Mouse (Mus musculus): ENCODE measurements around the gene Dnajb13. TPM values are rescaled to one million over a fixed set of nuclear protein-coding genes. Genes with fewer than 3 reads are reported as not detected.
A peak's percentile ranks its signal among the peaks of the same experiment; 100 is the strongest.
"Not testable (repeated sequence)": the region's sequence is repeated elsewhere in the genome, so short reads cannot be mapped to it uniquely, and the experiment has no call there.

The Dnajb13 gene
- polyA plus RNA-seq, 1 experiment from 2014 or later = 0.18 TPM

DNA sequence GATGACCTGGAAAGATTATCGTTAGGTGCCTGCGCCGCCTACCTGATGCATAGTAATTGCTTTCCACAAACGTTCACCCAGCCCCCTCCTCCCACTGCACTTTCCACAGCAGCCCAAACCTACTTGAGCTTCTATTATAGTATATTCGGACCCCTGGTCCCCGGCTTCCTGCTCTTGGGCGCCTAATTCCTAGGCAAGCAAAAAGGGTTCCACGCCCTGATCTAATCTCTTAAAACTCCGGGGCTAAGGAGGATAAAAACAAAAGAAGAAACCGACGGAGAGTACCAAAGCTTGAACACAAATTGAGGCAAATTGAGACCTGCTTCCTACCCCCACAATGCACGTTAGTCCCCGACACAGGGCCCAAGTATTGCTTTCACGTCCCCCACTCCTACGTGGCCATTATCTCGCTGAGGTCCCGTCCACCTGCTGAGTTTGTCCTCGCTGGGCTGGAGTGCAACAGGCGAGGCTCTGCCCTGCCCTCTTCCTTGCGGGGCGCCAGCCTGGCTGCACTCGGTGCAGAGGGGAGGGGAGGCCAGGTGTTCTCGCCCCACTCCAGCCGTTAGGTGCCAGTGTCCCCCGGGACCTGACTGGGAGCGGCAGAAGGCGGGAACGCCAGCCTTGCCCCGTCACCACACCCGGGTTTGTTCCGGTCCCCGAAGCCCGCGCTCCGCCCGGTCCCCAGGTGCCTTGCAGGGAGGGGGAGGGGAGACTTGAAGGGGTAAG, 22.2 kb downstream of the Dnajb13 start:
- Histone ChIP-seq H3K4me1 (replicated peaks; ENCODE audit: insufficient read depth, low read length) (peaks cover 25% of the 10 kb centered on the region), H3K27ac (peak overlapping the region; percentile 82), H3K4me3 (replicated peaks; ENCODE audit: low read depth, low read length) (peak overlapping the region; percentile 55), H3K9ac (ENCODE audit: low read depth, low read length) (peak overlapping the region; percentile 70), H3K27me3 (ENCODE audit: insufficient read depth, low read length) (no peaks in the 10 kb centered on the region), H3K36me3 (ENCODE audit: insufficient read depth, low read length) (peaks cover 6% of the 10 kb centered on the region; the same call in 1 of the 2 replicates), H3K9me3 (replicated peaks; ENCODE audit: low read length) (no peaks in the 10 kb centered on the region), H3K4me2 (ENCODE audit: low read length) (peak overlapping the region; percentile 96)
- no peak for TF ChIP-seq CTCF (IDR thresholded peaks at IDR 0.05; ENCODE audit: low read depth)
- 4% methylated on average over 34 of the region's 36 CpGs for WGBS
- DNase-seq (ENCODE audit: low spot score) = peak; percentile 24
- peak; percentile 30 for ATAC-seq (replicated peaks; ENCODE audit: low FRiP score, low read depth)

DNA sequence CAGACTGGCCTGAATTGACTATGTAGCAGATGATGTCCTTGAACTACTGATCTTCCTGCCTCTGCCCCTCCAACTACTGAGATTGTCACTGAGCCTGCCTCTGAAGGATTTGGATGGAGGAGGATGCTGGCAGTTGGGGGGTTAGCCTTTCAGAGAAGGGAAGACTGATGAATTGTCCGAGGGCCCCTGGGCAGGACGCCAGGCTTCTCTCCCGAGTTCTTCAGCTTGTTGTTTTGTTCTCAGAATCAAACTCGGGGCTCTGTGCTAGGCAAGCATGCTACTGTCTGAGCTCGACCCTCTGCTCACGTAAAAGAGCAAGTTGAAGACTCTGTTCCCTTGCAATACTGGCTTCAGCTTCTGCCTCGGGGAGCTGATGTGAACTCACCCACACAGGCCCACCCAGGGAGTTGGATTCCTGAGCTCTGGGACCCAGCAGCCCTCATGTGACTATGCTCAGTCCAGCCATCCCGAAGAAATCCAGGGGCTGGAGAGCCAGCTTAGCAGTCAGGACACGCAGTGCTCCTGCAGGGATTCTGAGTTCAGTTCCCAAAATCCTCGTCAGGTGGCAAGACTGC, 26.2 kb downstream of the Dnajb13 start:
- Histone ChIP-seq H3K9ac (ENCODE audit: low read depth, low read length) (no peak overlapping the region), H3K4me3 (replicated peaks; ENCODE audit: low read depth, low read length) (no peak overlapping the region), H3K27ac (0 out of 2 replicates have a peak overlapping the region, but pooled peaks have one; percentile 25), H3K27me3 (ENCODE audit: insufficient read depth, low read length) (no peaks in the 10 kb centered on the region), H3K4me1 (replicated peaks; ENCODE audit: insufficient read depth, low read length) (no peaks in the 10 kb centered on the region; the same call in 1 of the 2 replicates), H3K9me3 (replicated peaks; ENCODE audit: low read length) (no peaks in the 10 kb centered on the region), H3K36me3 (ENCODE audit: insufficient read depth, low read length) (no peaks in the 10 kb centered on the region), H3K4me2 (ENCODE audit: low read length) (no peak overlapping the region)
- TF ChIP-seq CTCF (IDR thresholded peaks at IDR 0.05; ENCODE audit: low read depth) = no peak
- ATAC-seq (replicated peaks; ENCODE audit: low FRiP score, low read depth) = no peak
- WGBS = 29% methylated on average over 10 of the region's 10 CpGs
- peak; percentile 40 for DNase-seq (ENCODE audit: low spot score)

DNA sequence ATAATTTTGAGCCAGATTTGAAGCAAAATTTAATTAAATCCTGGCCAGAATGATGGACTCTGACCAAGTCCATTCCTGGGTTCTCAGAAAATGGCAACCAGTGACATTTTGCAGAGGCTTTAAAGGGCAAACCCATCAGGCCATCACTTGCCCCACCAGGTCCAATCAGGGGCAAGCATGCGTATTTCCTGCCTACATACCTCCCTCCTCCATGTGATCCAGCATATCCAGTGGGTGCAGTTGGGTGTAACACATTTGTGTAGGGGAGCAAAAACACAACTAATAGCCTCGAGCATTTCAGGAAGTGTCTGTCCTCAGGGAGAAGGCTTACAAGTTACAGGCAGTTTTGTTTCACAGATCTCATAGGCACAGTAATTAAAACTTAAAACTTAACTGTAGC, 27.5 kb downstream of the Dnajb13 start:
- Histone ChIP-seq H3K4me2 (ENCODE audit: low read length) (no peak overlapping the region), H3K36me3 (ENCODE audit: insufficient read depth, low read length) (no peaks in the 10 kb centered on the region), H3K27ac (no peak overlapping the region), H3K4me1 (replicated peaks; ENCODE audit: insufficient read depth, low read length) (no peaks in the 10 kb centered on the region; the same call in 1 of the 2 replicates), H3K9ac (ENCODE audit: low read depth, low read length) (no peak overlapping the region), H3K4me3 (replicated peaks; ENCODE audit: low read depth, low read length) (no peak overlapping the region), H3K9me3 (replicated peaks; ENCODE audit: low read length) (no peaks in the 10 kb centered on the region), H3K27me3 (ENCODE audit: insufficient read depth, low read length) (no peaks in the 10 kb centered on the region)
- ATAC-seq (replicated peaks; ENCODE audit: low FRiP score, low read depth) (no peak), DNase-seq (ENCODE audit: low spot score) (no peak)
- WGBS = 48% methylated on average over 2 of the region's 2 CpGs
- no peak for TF ChIP-seq CTCF (IDR thresholded peaks at IDR 0.05; ENCODE audit: low read depth)

DNA sequence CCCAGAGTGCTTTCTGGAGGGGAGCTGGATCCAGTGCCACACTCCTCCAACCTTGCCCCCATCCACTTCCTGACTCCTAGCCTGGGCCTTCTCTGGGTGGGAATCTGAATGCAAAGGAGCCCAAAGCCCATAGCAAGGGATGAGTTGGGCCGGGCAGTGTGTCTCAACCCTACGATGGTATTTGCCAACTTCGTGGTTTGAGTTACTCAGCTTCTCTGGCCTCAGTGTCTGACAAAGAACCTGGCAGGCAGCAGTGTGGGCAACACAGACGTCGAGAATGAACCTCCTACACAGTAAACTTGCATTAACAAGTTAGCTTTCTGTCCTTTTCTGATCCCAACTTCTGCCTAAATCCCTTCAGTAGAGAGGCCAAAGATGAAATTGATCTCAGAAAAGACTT, 30.3 kb downstream of the Dnajb13 start:
- Histone ChIP-seq H3K4me1 (replicated peaks; ENCODE audit: insufficient read depth, low read length) (no peaks in the 10 kb centered on the region), H3K4me2 (ENCODE audit: low read length) (no peak overlapping the region), H3K27me3 (ENCODE audit: insufficient read depth, low read length) (no peaks in the 10 kb centered on the region), H3K27ac (no peak overlapping the region), H3K36me3 (ENCODE audit: insufficient read depth, low read length) (no peaks in the 10 kb centered on the region), H3K9me3 (replicated peaks; ENCODE audit: low read length) (no peaks in the 10 kb centered on the region), H3K4me3 (replicated peaks; ENCODE audit: low read depth, low read length) (no peak overlapping the region), H3K9ac (ENCODE audit: low read depth, low read length) (no peak overlapping the region)
- ATAC-seq (replicated peaks; ENCODE audit: low FRiP score, low read depth) = no peak
- 85% methylated on average over 5 of the region's 5 CpGs for WGBS
- DNase-seq (ENCODE audit: low spot score) = no peak
- TF ChIP-seq CTCF (IDR thresholded peaks at IDR 0.05; ENCODE audit: low read depth) = no peak

DNA sequence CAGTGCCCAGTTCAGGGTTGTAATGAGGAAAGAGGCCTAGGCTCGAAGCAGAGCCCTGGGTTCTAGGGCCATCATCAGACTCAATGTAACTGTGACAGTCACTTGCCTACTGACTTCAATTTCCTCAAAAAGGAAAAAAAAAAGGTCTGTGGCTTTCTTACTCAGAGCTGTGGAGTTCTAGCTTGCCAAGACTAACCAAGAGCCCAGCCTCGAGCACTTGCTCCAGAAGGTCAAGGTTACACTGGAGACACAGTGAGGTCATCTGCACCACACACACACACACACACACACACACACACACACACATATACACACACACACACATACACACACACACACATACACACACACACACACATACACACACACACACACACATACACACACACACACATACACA, 32.7 kb downstream of the Dnajb13 start:
- H3K9me3 ChIP-seq (replicated peaks; ENCODE audit: low read length); H3K27me3 ChIP-seq (ENCODE audit: insufficient read depth, low read length); H3K4me2 ChIP-seq (ENCODE audit: low read length); ATAC-seq (replicated peaks; ENCODE audit: low FRiP score, low read depth); H3K9ac ChIP-seq (ENCODE audit: low read depth, low read length); H3K4me3 ChIP-seq (replicated peaks; ENCODE audit: low read depth, low read length); DNase-seq (ENCODE audit: low spot score); H3K4me1 ChIP-seq (replicated peaks; ENCODE audit: insufficient read depth, low read length); H3K36me3 ChIP-seq (ENCODE audit: insufficient read depth, low read length); H3K27ac ChIP-seq: not testable (repeated sequence)
- 80% methylated on average over 2 of the region's 2 CpGs for WGBS

DNA sequence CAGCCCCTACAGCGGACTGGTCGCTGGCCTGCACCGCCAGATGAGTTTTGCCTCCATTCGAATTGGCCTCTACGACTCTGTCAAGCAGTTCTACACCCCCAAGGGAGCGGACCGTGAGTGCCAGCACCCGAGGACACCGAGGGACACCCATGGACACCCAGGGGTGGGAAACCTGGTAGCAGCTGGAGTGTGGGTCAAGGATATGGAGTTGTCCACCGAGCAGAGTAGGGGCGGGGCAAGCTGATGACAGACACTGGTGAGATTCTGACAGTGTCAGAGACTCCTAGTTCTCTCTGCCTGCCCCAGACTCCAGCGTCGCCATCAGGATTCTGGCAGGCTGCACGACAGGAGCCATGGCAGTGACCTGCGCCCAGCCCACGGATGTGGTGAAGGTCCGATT, 34.6 kb downstream of the Dnajb13 start:
- Histone ChIP-seq H3K36me3 (ENCODE audit: insufficient read depth, low read length) (no peaks in the 10 kb centered on the region), H3K27me3 (ENCODE audit: insufficient read depth, low read length) (no peaks in the 10 kb centered on the region), H3K27ac (no peak overlapping the region), H3K4me1 (replicated peaks; ENCODE audit: insufficient read depth, low read length) (no peaks in the 10 kb centered on the region), H3K4me3 (replicated peaks; ENCODE audit: low read depth, low read length) (no peak overlapping the region), H3K4me2 (ENCODE audit: low read length) (no peak overlapping the region), H3K9ac (ENCODE audit: low read depth, low read length) (no peak overlapping the region), H3K9me3 (replicated peaks; ENCODE audit: low read length) (no peaks in the 10 kb centered on the region)
- ATAC-seq (replicated peaks; ENCODE audit: low FRiP score, low read depth) (peak; percentile 51), DNase-seq (ENCODE audit: low spot score) (no peak)
- 66% methylated on average over 17 of the region's 17 CpGs for WGBS
- no peak for TF ChIP-seq CTCF (IDR thresholded peaks at IDR 0.05; ENCODE audit: low read depth)
